Mouse (Mus musculus): Measurements from ENCODE around the gene Atp6v1e2. TPM values are rescaled to one million over a fixed set of nuclear protein-coding genes. Genes with fewer than 3 reads are reported as not detected.
A peak's percentile ranks its signal among the peaks of the same experiment; 100 is the strongest.

Atp6v1e2 gene
- polyA plus RNA-seq, 1 experiment, result not detected

DNA sequence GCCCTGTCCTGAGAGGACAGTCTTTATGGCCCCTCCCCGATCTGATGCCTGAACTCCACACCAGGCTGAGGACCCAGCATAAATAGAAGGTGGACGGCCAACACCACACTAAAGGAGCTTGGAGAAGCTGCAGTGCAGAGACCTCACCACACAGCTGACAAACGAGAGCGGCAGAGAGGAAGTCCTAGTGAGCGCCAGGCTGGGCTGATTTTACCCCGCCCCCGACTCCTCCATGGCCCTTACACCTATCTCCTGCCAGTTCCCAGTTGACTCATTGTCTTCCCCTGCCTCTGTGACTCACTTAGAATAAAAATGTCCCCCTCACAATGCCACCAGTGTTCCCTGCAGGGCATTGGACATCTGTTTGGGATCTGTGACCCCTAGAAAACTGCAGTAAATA, 44.1 kb downstream of the Atp6v1e2 start:
- H3K36me3 ChIP-seq (ENCODE audit: control insufficient read depth, insufficient read depth, low read length), result no peaks in the 10 kb centered on the region
- H3K4me1 ChIP-seq (ENCODE audit: control insufficient read depth, insufficient read depth, low read length), result no peaks in the 10 kb centered on the region; the same call in 1 of the 2 replicates
- 50% methylated on average over 7 of the region's 7 CpGs for WGBS
- no peak for DNase-seq
- H3K27me3 ChIP-seq (replicated peaks; ENCODE audit: control insufficient read depth, insufficient read depth, low read length), result no peaks in the 10 kb centered on the region
- TF ChIP-seq CTCF (conservative IDR thresholded peaks at IDR 0.05; ENCODE audit: insufficient read depth, insufficient read length, low read depth, low read length) (no peak), POLR2A (IDR thresholded peaks at IDR 0.05; ENCODE audit: low read depth, low read length) (no peak)
- no peak overlapping the region for H3K4me3 ChIP-seq (ENCODE audit: insufficient read depth, low read depth, low read length)
- H3K27ac ChIP-seq (ENCODE audit: insufficient read depth, low read depth, low read length), result no peak overlapping the region

DNA sequence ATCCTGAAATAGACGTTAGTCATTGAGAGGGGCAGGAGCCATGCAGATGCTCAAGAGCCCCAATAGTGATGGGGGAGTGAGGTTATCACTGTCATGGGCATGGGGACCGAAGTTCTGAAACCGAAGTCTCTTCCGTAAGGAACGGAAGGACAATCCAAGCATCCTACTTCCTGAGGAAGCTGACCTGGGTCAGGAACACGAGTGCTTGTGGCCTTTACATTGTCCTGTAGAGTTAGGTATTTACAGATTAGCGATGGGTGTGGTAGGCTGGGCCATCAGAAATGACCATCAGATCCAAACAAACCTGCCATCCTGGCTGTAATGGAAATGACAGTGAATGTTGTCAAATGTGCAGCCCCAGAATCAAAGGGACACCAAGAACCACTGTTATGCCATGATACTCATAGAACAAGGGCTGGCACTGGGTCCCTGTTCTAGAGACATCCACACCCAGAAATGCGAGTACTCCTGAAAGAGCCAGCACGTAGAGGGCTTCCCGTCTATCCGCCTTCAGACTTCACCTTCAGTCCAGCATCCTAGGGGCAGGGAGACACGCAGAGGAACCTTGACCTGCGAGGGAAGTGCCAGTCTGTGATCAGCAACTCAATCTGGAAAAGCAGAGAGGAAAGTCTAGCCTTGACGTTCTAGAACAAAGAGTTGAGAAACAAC, 45.2 kb downstream of the Atp6v1e2 start:
- no peak for TF ChIP-seq CTCF (conservative IDR thresholded peaks at IDR 0.05; ENCODE audit: insufficient read depth, insufficient read length, low read depth, low read length)
- no peak for TF ChIP-seq POLR2A (IDR thresholded peaks at IDR 0.05; ENCODE audit: low read depth, low read length)
- no peak overlapping the region for H3K27ac ChIP-seq (ENCODE audit: insufficient read depth, low read depth, low read length)
- H3K27me3 ChIP-seq (replicated peaks; ENCODE audit: control insufficient read depth, insufficient read depth, low read length), result no peaks in the 10 kb centered on the region
- no peaks in the 10 kb centered on the region; the same call in 1 of the 2 replicates for H3K4me1 ChIP-seq (ENCODE audit: control insufficient read depth, insufficient read depth, low read length)
- WGBS, result 87% methylated on average over 14 of the region's 14 CpGs
- no peaks in the 10 kb centered on the region for H3K36me3 ChIP-seq (ENCODE audit: control insufficient read depth, insufficient read depth, low read length)
- no peak overlapping the region for H3K4me3 ChIP-seq (ENCODE audit: insufficient read depth, low read depth, low read length)
- DNase-seq, result no peak

DNA sequence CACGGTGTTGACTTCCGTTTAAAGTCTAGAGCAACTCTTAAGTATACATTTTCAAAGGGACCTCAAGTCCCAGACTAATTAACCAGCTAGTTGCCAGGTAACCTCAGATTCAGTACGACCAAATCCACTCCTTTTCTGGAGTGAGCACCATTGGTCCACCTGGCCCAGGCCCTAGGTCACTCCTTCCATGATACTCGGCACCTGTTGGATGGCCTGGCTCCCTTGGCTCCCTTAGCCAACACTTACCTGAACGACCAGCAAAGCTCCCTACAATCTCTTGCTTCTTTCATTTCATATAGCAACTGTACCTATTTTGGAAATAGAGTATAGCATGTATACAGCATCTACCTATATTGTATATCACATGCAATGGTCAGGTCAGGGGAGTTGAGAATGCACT, 47.1 kb downstream of the Atp6v1e2 start:
- Histone ChIP-seq H3K27me3 (replicated peaks; ENCODE audit: control insufficient read depth, insufficient read depth, low read length) (no peaks in the 10 kb centered on the region), H3K4me3 (ENCODE audit: insufficient read depth, low read depth, low read length) (no peak overlapping the region), H3K4me1 (ENCODE audit: control insufficient read depth, insufficient read depth, low read length) (no peaks in the 10 kb centered on the region), H3K36me3 (ENCODE audit: control insufficient read depth, insufficient read depth, low read length) (no peaks in the 10 kb centered on the region), H3K27ac (ENCODE audit: insufficient read depth, low read depth, low read length) (no peak overlapping the region)
- 73% methylated on average over 5 of the region's 5 CpGs for WGBS
- no peak for DNase-seq
- TF ChIP-seq POLR2A (IDR thresholded peaks at IDR 0.05; ENCODE audit: low read depth, low read length) (no peak), CTCF (conservative IDR thresholded peaks at IDR 0.05; ENCODE audit: insufficient read depth, insufficient read length, low read depth, low read length) (no peak)

DNA sequence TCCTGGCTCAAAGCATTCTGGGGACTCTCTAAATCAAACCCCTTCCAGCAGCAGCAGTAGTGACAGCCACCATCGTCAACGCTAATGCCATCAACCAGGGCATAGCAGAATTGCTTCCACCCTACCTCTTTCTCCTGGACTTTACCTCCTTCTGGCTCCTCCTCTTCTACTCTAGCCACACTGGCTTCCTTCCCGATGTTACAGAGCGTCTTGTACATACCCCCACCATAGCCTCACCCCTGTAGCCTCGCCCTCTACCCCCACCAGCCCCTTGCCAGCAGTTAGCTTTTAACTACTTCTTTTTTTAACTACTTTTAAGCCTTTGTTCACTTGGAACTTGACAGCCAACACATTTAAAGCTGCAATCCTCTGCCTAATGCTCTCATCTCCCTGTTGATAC, 47.9 kb downstream of the Atp6v1e2 start:
- TF ChIP-seq CTCF (conservative IDR thresholded peaks at IDR 0.05; ENCODE audit: insufficient read depth, insufficient read length, low read depth, low read length), result no peak
- TF ChIP-seq POLR2A (IDR thresholded peaks at IDR 0.05; ENCODE audit: low read depth, low read length), result no peak
- no peak overlapping the region for H3K27ac ChIP-seq (ENCODE audit: insufficient read depth, low read depth, low read length)
- WGBS, result 34% methylated on average over 5 of the region's 5 CpGs
- no peak overlapping the region for H3K4me3 ChIP-seq (ENCODE audit: insufficient read depth, low read depth, low read length)
- peak; percentile 62 for DNase-seq
- no peaks in the 10 kb centered on the region for H3K4me1 ChIP-seq (ENCODE audit: control insufficient read depth, insufficient read depth, low read length)
- H3K36me3 ChIP-seq (ENCODE audit: control insufficient read depth, insufficient read depth, low read length), result no peaks in the 10 kb centered on the region
- no peaks in the 10 kb centered on the region for H3K27me3 ChIP-seq (replicated peaks; ENCODE audit: control insufficient read depth, insufficient read depth, low read length)

DNA sequence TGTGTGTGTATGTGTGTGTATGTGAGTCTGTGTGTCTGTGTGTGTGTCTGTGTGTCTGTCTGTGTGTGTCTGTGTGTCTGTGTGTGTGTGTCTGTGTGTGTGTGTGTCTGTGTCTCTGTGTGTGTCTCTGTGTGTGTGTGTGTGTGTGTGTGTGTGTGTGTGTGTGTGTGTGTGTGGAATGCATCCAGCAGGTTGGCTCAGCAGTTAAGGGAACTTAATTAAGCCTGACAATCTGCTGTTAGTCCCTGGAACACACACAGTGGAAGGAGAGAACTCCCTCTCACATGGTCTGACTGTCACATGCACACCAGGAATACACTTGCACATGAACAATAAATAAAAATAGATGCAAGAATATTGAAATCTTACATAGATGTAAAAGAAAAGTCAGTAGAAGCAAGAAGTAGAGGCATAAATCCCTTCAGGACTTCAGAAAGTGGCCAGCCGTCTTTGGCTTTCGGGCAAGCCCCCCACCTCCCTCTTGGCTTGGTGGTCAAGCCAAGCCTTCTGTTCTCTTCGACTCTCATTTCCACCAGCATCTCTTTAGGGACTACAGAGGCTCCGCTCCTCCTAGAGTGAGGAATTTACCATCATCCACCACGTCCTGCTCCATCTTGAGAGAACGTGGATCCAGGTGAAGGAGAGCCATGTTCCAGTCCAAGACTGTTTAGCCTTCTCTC, 50.1 kb downstream of the Atp6v1e2 start:
- TF ChIP-seq CTCF (conservative IDR thresholded peaks at IDR 0.05; ENCODE audit: insufficient read depth, insufficient read length, low read depth, low read length) (no peak), POLR2A (IDR thresholded peaks at IDR 0.05; ENCODE audit: low read depth, low read length) (no peak)
- Histone ChIP-seq H3K27ac (ENCODE audit: insufficient read depth, low read depth, low read length) (no peak overlapping the region), H3K36me3 (ENCODE audit: control insufficient read depth, insufficient read depth, low read length) (no peaks in the 10 kb centered on the region), H3K4me3 (ENCODE audit: insufficient read depth, low read depth, low read length) (no peak overlapping the region), H3K27me3 (replicated peaks; ENCODE audit: control insufficient read depth, insufficient read depth, low read length) (no peaks in the 10 kb centered on the region), H3K4me1 (ENCODE audit: control insufficient read depth, insufficient read depth, low read length) (no peaks in the 10 kb centered on the region)
- DNase-seq, result no peak
- 96% methylated on average over 6 of the region's 6 CpGs for WGBS

DNA sequence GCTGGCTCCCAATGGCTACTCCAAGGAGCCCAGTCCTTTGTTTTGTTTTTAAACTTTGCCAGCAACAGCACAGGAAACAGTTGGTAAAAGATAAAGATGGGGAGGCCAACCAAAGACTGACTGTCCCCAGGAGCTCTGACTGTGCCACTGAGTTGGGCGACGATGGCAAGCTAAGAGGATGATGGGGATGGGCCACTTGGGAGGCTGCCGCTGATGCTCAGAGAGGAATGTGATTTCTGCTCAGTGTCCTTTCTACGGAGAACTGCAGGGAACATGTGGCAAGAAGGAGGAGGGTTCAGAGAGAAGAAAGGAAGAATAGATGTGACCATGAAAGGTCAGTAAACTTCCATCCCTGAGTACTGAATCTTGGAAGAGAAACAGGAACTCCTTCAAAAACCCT, 52.5 kb downstream of the Atp6v1e2 start:
- no peak for TF ChIP-seq POLR2A (IDR thresholded peaks at IDR 0.05; ENCODE audit: low read depth, low read length)
- no peak for TF ChIP-seq CTCF (conservative IDR thresholded peaks at IDR 0.05; ENCODE audit: insufficient read depth, insufficient read length, low read depth, low read length)
- Histone ChIP-seq H3K27ac (ENCODE audit: insufficient read depth, low read depth, low read length) (no peak overlapping the region), H3K36me3 (ENCODE audit: control insufficient read depth, insufficient read depth, low read length) (no peaks in the 10 kb centered on the region), H3K4me1 (ENCODE audit: control insufficient read depth, insufficient read depth, low read length) (no peaks in the 10 kb centered on the region), H3K4me3 (ENCODE audit: insufficient read depth, low read depth, low read length) (no peak overlapping the region), H3K27me3 (replicated peaks; ENCODE audit: control insufficient read depth, insufficient read depth, low read length) (no peaks in the 10 kb centered on the region)
- WGBS, result 89% methylated on average over 4 of the region's 4 CpGs
- no peak for DNase-seq

Other genes starting within 250 kb of the Atp6v1e2 start
- gene Epas1, start 194.2 kb downstream of the Atp6v1e2 start, polyA plus RNA-seq (2012; rRNA removed), result 75.9 and 108 TPM in 2 replicates
- not detected in 2 replicates for gene Tmem247, start 30.5 kb downstream of the Atp6v1e2 start, polyA plus RNA-seq (2012; rRNA removed)
- gene Rhoq, start 15.2 kb upstream of the Atp6v1e2 start, polyA plus RNA-seq (2012; rRNA removed), result 27.1 and 30.8 TPM in 2 replicates
- 8.6 and 11.7 TPM in 2 replicates for gene Pigf, start 77.5 kb upstream of the Atp6v1e2 start, polyA plus RNA-seq (2012; rRNA removed)
- 15.8 and 30.6 TPM in 2 replicates for gene Cript, start 77.7 kb upstream of the Atp6v1e2 start, polyA plus RNA-seq (2012; rRNA removed)
- gene Socs5, start 159.8 kb upstream of the Atp6v1e2 start, polyA plus RNA-seq (2012; rRNA removed), result 11.5 and 11.7 TPM in 2 replicates